Mouse (Mus musculus): ENCODE measurements around the gene Olfr24.

DNA sequence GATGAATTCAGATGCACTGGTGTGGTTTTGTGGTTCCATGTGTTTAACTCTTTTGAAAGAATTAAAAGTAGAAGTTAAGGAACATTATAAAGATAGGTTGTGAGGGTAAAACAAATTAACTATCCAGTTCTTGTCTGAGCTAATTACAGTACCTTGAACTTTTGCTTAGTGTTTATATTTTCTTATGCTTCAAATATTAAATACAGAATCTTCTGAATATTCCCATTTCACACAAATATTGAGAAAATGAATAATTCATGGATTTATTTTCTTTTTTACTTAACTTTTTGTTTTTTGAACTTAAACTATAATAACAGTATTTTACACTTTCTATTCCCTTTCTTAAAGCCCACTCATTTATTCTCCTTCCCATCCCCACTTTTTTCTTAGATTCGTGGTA is 8.2 kb downstream of the Olfr24 start:
- TF ChIP-seq POLR2A (IDR thresholded peaks at IDR 0.05; ENCODE audit: borderline replicate concordance, extremely low read depth, insufficient read depth, insufficient read length, poor library complexity, severe bottlenecking) (no peak), CTCF (IDR thresholded peaks at IDR 0.05; ENCODE audit: borderline replicate concordance, extremely low read depth, insufficient read depth, insufficient read length) (no peak)

Data from brain, embryonic 14.5 days (tissue).